Mouse (Mus musculus): ENCODE results near the gene Cyp2d34.

- TF ChIP-seq CTCF (IDR thresholded peaks at IDR 0.05; ENCODE audit: low read depth, low read length) (no peak), GATA1 (IDR thresholded peaks at IDR 0.05; ENCODE audit: borderline replicate concordance, low read length) (no peak), TAL1 (conservative IDR thresholded peaks at IDR 0.05; ENCODE audit: low read depth, low read length) (no peak), POLR2AphosphoS5 (IDR thresholded peaks at IDR 0.05; ENCODE audit: insufficient replicate concordance, low read depth, low read length) (no peak)
These were observed 22.0 kb upstream of the Cyp2d34 start for GRCm38 (mm10) chr15:82642771-82643170.

All from G1E (cell line).